Mouse (Mus musculus): ENCODE measurements around the gene Irx1.

GRCm38 (mm10) chr13:71964366-71964765 is 843 bp upstream of the Irx1 start:
- no peak for TF ChIP-seq CTCF (IDR thresholded peaks at IDR 0.05; ENCODE audit: control insufficient read depth, insufficient read depth, insufficient replicate concordance, low read depth, low read length)
- no peak for TF ChIP-seq POLR2A (IDR thresholded peaks at IDR 0.05; ENCODE audit: control insufficient read depth, low read depth, low read length)
